Mouse (Mus musculus): ENCODE data around the gene Nova1.

- TF ChIP-seq CTCF (IDR thresholded peaks at IDR 0.05) (no peak), EP300 (IDR thresholded peaks at IDR 0.05) (no peak)
These were observed 96.8 kb downstream of the Nova1 start for GRCm38 (mm10) chr12:46721914-46722313.

Data from lung, postnatal 0 days (tissue).